Mouse (Mus musculus): Measurements from ENCODE around the gene Coro7. TPM values are rescaled to one million over a fixed set of nuclear protein-coding genes. Genes with fewer than 3 reads are reported as not detected.

Gene Coro7
- polyA plus RNA-seq, 1 experiment from 2014 or later: 15.0 TPM

DNA sequence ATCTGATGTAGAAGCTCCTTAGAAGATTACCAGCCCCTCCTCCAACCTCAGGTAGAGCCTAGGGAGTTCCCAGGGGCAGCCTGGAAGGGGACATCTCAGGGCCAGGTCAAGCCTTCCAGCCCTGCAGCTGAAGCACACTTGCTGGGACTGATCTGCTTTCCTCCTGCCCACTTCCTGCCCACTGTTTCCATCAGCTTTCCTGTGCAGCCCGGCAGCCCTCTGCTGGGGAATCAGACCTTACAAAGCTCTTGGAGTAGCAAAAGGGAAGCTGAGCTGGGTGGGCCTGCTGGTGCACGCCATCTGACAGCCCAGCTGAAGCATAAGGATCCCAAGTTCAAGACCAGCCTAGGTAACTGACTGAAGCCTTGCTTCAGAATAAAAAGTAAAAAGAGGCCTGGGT is 102.7 kb downstream of the Coro7 start:
- H3K4me3 ChIP-seq (ENCODE audit: low read depth, low read length): no peak overlapping the region
- ATAC-seq (ENCODE audit: insufficient number of reproducible peaks, insufficient read depth, low FRiP score, low read depth): no peak
- H3K9ac ChIP-seq (replicated peaks; ENCODE audit: low read depth, low read length): no peak overlapping the region
- H3K4me2 ChIP-seq (replicated peaks; ENCODE audit: low read depth, low read length): no peak overlapping the region
- 56% methylated on average over 2 of the region's 2 CpGs for WGBS
- H3K27me3 ChIP-seq (ENCODE audit: control insufficient read depth, insufficient read depth, low read length): no peaks in the 10 kb centered on the region
- H3K36me3 ChIP-seq (ENCODE audit: control insufficient read depth, insufficient read depth, low read length): no peaks in the 10 kb centered on the region
- no peak overlapping the region for H3K27ac ChIP-seq (ENCODE audit: low read length)
- H3K4me1 ChIP-seq (ENCODE audit: control insufficient read depth, insufficient read depth, low read length): no peaks in the 10 kb centered on the region
- H3K9me3 ChIP-seq (ENCODE audit: control insufficient read depth, low read depth, low read length): no peaks in the 10 kb centered on the region

Other genes with a start within 250 kb of the Coro7 start
- 10.5 and 13.8 TPM in 2 replicates for gene Srl, start 138.0 kb downstream of the Coro7 start, polyA plus RNA-seq (2014; fragmentation: Nextera tagmentation; extraction: Ambion mirVana)
- gene Tfap4, start 119.9 kb downstream of the Coro7 start, polyA plus RNA-seq (2014; fragmentation: Nextera tagmentation; extraction: Ambion mirVana): 24.9 and 25.7 TPM in 2 replicates
- 31.0 and 34.7 TPM in 2 replicates for gene Glis2, start 85.1 kb downstream of the Coro7 start, polyA plus RNA-seq (2014; fragmentation: Nextera tagmentation; extraction: Ambion mirVana)
- 84.7 and 85.5 TPM in 2 replicates for gene Pam16, start 54.8 kb downstream of the Coro7 start, polyA plus RNA-seq (2014; fragmentation: Nextera tagmentation; extraction: Ambion mirVana)
- 17.5 and 20.4 TPM in 2 replicates for gene Vasn, start 39.8 kb downstream of the Coro7 start, polyA plus RNA-seq (2014; fragmentation: Nextera tagmentation; extraction: Ambion mirVana)
- 57.8 and 61.6 TPM in 2 replicates for gene Dnaja3, start 39.8 kb downstream of the Coro7 start, polyA plus RNA-seq (2014; fragmentation: Nextera tagmentation; extraction: Ambion mirVana)
- 69.7 and 70.6 TPM in 2 replicates for gene Nmral1, start 39.6 kb upstream of the Coro7 start, polyA plus RNA-seq (2014; fragmentation: Nextera tagmentation; extraction: Ambion mirVana)
- gene Hmox2, start 46.6 kb upstream of the Coro7 start, polyA plus RNA-seq (2014; fragmentation: Nextera tagmentation; extraction: Ambion mirVana): 96.9 and 105 TPM in 2 replicates
- gene Cdip1, start 110.5 kb upstream of the Coro7 start, polyA plus RNA-seq (2014; fragmentation: Nextera tagmentation; extraction: Ambion mirVana): 83.6 and 87.0 TPM in 2 replicates
- 1.3 and 1.5 TPM in 2 replicates for gene 4930562C15Rik, start 155.6 kb upstream of the Coro7 start, polyA plus RNA-seq (2014; fragmentation: Nextera tagmentation; extraction: Ambion mirVana)
- 41.4 and 46.1 TPM in 2 replicates for gene Ubald1, start 200.5 kb upstream of the Coro7 start, polyA plus RNA-seq (2014; fragmentation: Nextera tagmentation; extraction: Ambion mirVana)
- 85.4 and 91.4 TPM in 2 replicates for gene Mgrn1, start 206.5 kb upstream of the Coro7 start, polyA plus RNA-seq (2014; fragmentation: Nextera tagmentation; extraction: Ambion mirVana)

Data from stomach, embryonic 14.5 days (tissue).